Mouse (Mus musculus) embryonic stem cell, embryonic (primary cell): ENCODE measurements around the gene Ttc9c.

Source experiments
- CTCF ChIA-PET, 4 experiments: fragments of 300-600 bp in 2 of 4; fragments of 350-600 bp in 2 of 4; sonication (Branson Sonifier 250); formaldehyde crosslinking; loops; one replicate each; lab custom pipeline; 2022; ENCODE audit warnings: inconsistent platforms in 2 of 4; lab: Charles Lee
- POLR2A ChIA-PET, 4 experiments: fragments of 300-600 bp in 2 of 4; fragments of 350-600 bp in 2 of 4; sonication (Branson Sonifier 250); formaldehyde crosslinking; loops; one replicate each; lab custom pipeline; 2022; ENCODE audit warnings: antibody characterized with exemption in 4 of 4, inconsistent platforms in 1 of 4; lab: Charles Lee

The Ttc9c gene

GRCm38 (mm10) chr19:8773409-8773808, 45.7 kb downstream of the Ttc9c start:
- ChIA-PET POLR2A (interaction anchor here (0.6 to 27.6 kb wide), 70 partner anchors 8 to 1832 kb away, joined by 3 to 801 read pairs (median 9); partner anchors contain the start of genes Nxf1 (in 4 of the 4), Taf6l (in 4 of the 4), Slc3a2 (in 3 of the 4) and Ttc9c (in 3 of the 4)), CTCF (interaction anchor here in 3 of 4 experiments (0.6 to 1.2 kb wide), 4 partner anchors 17 to 1613 kb away, joined by 3 read pairs; partner anchors contain the start of gene Nxf1 (in 1 of the 3))

DNA sequence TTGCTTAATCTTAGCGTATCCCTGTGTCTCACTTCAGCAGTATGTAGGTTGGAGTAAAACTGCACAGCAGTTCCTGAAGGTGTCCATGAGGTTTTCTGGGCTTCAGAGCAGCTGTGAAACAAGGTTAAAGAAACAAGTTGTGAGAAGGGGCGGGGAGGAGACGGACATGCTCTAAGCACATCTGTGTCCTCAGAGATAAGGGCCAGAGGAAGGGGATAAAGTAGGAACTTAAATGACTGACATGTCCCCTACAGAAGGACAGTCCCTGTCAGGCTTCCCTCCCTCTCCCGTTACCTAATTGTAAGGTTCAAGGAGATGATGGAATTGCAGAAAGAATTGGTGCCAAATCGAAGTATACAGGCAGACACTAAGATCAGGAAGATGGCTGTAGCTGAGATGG, 46.1 kb downstream of the Ttc9c start:
- CTCF ChIA-PET = interaction anchor here in 2 of 4 experiments (0.6 kb wide), 2 partner anchors 26 to 1613 kb away, joined by 3 read pairs; no protein-coding TSS in a partner anchor
- POLR2A ChIA-PET = interaction anchor here (0.5 to 27.6 kb wide), 47 partner anchors 8 to 362 kb away, joined by 3 to 801 read pairs (median 17); partner anchors contain the start of genes Nxf1 (in 4 of the 4), Taf6l (in 4 of the 4), Slc3a2 (in 3 of the 4) and 1700092M07Rik (in 2 of the 4)

GRCm38 (mm10) chr19:8770567-8771270, 48.4 kb downstream of the Ttc9c start, which contains the start of gene Tmem223:
Tmem223 (plus strand) TSS chr19:8770996.
- ChIA-PET CTCF (interaction anchor here in 2 of 4 experiments (0.5 to 1.4 kb wide), 2 partner anchors 10 to 29 kb away, joined by 3 to 5 read pairs; no protein-coding TSS in a partner anchor), POLR2A (interaction anchor here (0.6 to 27.6 kb wide), 48 partner anchors 8 to 310 kb away, joined by 3 to 801 read pairs (median 6); partner anchors contain the start of genes 1810009A15Rik (in 3 of the 4), Eef1g (in 3 of the 4), Gm49416 (in 3 of the 4) and Nxf1 (in 3 of the 4))

DNA sequence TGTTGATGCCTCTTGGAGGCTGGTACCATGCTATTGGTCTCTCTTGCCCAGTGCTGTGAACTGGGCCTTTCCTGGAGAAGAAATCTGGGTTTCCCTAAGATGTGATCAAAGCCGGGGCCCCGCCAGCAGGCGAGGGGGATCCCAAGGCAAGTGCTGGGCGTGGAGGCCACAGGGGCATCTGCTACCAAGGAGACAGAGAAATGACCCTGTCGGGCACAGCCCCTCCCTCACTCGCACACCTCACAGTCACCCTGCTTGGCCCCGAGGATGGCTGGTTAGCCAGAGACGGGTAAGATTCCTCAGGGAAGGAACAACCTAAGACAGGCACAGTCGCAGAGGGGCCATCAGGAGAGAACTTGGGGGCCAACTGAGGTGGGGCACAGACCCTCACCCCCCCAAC, 53.6 kb downstream of the Ttc9c start:
- ChIA-PET CTCF (interaction anchor here in 1 of 4 experiments (0.6 kb wide), 1 partner anchor 82 kb away, joined by 6 read pairs; no protein-coding TSS in a partner anchor), POLR2A (interaction anchor here in 3 of 4 experiments (1.1 to 27.6 kb wide), 13 partner anchors 8 to 62 kb away, joined by 3 to 801 read pairs (median 10); partner anchors contain the start of genes Nxf1 (in 3 of the 3), Tmem179b (in 2 of the 3), Zbtb3 (in 2 of the 3) and 1700092M07Rik (in 1 of the 3))

DNA sequence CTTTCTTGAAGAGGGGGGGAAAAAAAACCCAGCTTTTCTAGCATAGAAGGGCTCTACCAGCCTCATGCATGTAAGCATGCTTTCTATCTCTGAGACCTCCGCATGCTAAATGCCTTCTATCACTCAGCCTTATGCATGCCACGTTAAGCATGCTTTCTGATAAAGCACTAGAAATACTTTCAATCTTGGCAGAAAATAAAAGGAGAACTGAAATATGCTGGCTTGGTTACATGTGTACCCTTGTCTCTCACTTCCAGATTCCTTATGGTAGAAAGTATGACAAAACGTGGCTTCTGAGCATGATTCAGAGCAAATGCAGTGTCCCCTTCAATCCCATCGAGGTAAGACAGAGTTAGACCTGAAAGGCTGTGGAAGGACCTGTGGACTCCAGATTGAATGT, 55.9 kb downstream of the Ttc9c start:
- POLR2A ChIA-PET = interaction anchor here in 2 of 4 experiments (1.0 to 6.1 kb wide), 19 partner anchors 8 to 221 kb away, joined by 3 to 47 read pairs (median 4); partner anchors contain the start of genes Slc3a2 (in 2 of the 2), Tmem179b (in 2 of the 2), Tmem223 (in 2 of the 2) and 1810009A15Rik (in 1 of the 2)

GRCm38 (mm10) chr19:8760757-8761156, 58.4 kb downstream of the Ttc9c start:
- ChIA-PET POLR2A (interaction anchor here (0.6 to 15.6 kb wide), 37 partner anchors 10 to 1423 kb away, joined by 3 to 436 read pairs (median 4); partner anchors contain the start of genes Slc3a2 (in 3 of the 4), Taf6l (in 2 of the 4), Tmem179b (in 2 of the 4) and Tmem223 (in 2 of the 4)), CTCF (interaction anchor here in 3 of 4 experiments (0.5 to 1.3 kb wide), 10 partner anchors 10 to 1410 kb away, joined by 3 to 6 read pairs (median 4); partner anchors contain the start of genes Taf6l (in 2 of the 3) and Tmem223 (in 1 of the 3))

More for the DNA sequence above, 55.9 kb downstream of the Ttc9c start:
- CTCF ChIA-PET = no interaction called here
